In genomic region chr8:72261019-72261418, GRCm38 (mm10) we compare ENCODE assay signal across 9 mouse cellular contexts. TPM values are rescaled to one million over a fixed set of nuclear protein-coding genes. Genes with fewer than 3 reads are reported as not detected.
DNase-seq lines count a peak whose midpoint lies in the region; ATAC-seq and TF ChIP-seq lines count a peak whose summit lies in the region.
"Had no signal": no experiment of that assay in that cellular context is flagged by ENCODE, and none has a peak within 500 bp of the region (broad histone marks: within the 10 kb centered on the region; RNA-seq: fewer than 3 reads in every experiment).

No protein-coding gene starts in this region.

- H3K4me3 ChIP-seq in ES-Bruce4 (ENCODE audit: low read depth, low read length): no peak overlapping the region
- H3K4me3 ChIP-seq in intestine, embryonic 15.5 days (replicated peaks): no peak overlapping the region
- no peak overlapping the region for H3K4me3 ChIP-seq in neural tube, embryonic 15.5 days (replicated peaks)

- DNase-seq in B cell, adult 2 months: peak; percentile 85
- DNase-seq in cerebellum, adult 9-11 months: peak; percentile 28
- peak; percentile 85 to 88 for DNase-seq in heart, adult 18-20 months
- peak; percentile 44 to 59 for DNase-seq in lung, adult 18-20 months
- no peak for DNase-seq in frontal cortex, postnatal 25 days (ENCODE audit: low spot score in 2 of 2)

- TF ChIP-seq CTCF in ES-Bruce4 (IDR thresholded peaks at IDR 0.05; ENCODE audit: low read depth, low read length): peak; percentile 51

- H3K27ac ChIP-seq in ES-Bruce4 (ENCODE audit: insufficient read depth, low read length): no peak overlapping the region
- H3K27ac ChIP-seq in intestine, embryonic 15.5 days: no peak overlapping the region
- H3K27ac ChIP-seq in neural tube, embryonic 15.5 days (replicated peaks): no peak overlapping the region

- H3K9ac ChIP-seq in ES-Bruce4 (ENCODE audit: low read depth, poor library complexity, severe bottlenecking): no peak overlapping the region
- H3K9ac ChIP-seq in intestine, embryonic 15.5 days: no peak overlapping the region
- H3K9ac ChIP-seq in neural tube, embryonic 15.5 days (replicated peaks): no peak overlapping the region

- no peaks in the 10 kb centered on the region for H3K36me3 ChIP-seq in ES-Bruce4 (ENCODE audit: control insufficient read depth, insufficient read depth, low read length, poor library complexity, severe bottlenecking)
- H3K36me3 ChIP-seq in intestine, embryonic 15.5 days: no peaks in the 10 kb centered on the region
- peaks cover 5% of the 10 kb centered on the region for H3K36me3 ChIP-seq in neural tube, embryonic 15.5 days

- peak; percentile 55; the same call in 1 of the 2 replicates for ATAC-seq in intestine, embryonic 15.5 days
- ATAC-seq in neural tube, embryonic 15.5 days (ENCODE audit: low FRiP score): peak; percentile 36; the same call in 1 of the 2 replicates

- no peaks in the 10 kb centered on the region for H3K9me3 ChIP-seq in ES-Bruce4 (replicated peaks; ENCODE audit: control insufficient read depth, insufficient read depth, low read length, poor library complexity, severe bottlenecking)
- no peaks in the 10 kb centered on the region for H3K9me3 ChIP-seq in intestine, embryonic 15.5 days
- no peaks in the 10 kb centered on the region for H3K9me3 ChIP-seq in neural tube, embryonic 15.5 days (replicated peaks)

- WGBS in intestine, embryonic 15.5 days: 36% methylated on average over 2 of the region's 2 CpGs
- WGBS in neural tube, embryonic 15.5 days: 22% methylated on average over 2 of the region's 2 CpGs

- peaks cover 2% of the 10 kb centered on the region for H3K4me1 ChIP-seq in ES-Bruce4 (ENCODE audit: control insufficient read depth, insufficient read depth, low read length)
- H3K4me1 ChIP-seq in intestine, embryonic 15.5 days (replicated peaks): no peaks in the 10 kb centered on the region
- no peaks in the 10 kb centered on the region for H3K4me1 ChIP-seq in neural tube, embryonic 15.5 days

- no peak for TF ChIP-seq EP300 in ES-Bruce4 (IDR thresholded peaks at IDR 0.05; ENCODE audit: insufficient read depth, low read depth, low read length)

- H3K4me2 ChIP-seq in intestine, embryonic 15.5 days (replicated peaks): no peak overlapping the region
- no peak overlapping the region for H3K4me2 ChIP-seq in neural tube, embryonic 15.5 days

- no peak for TF ChIP-seq POLR2A in ES-Bruce4 (IDR thresholded peaks at IDR 0.05; ENCODE audit: insufficient read depth, low read length)

- H3K27me3 ChIP-seq in ES-Bruce4 (ENCODE audit: control insufficient read depth, insufficient read depth, low read length, poor library complexity, severe bottlenecking): no peaks in the 10 kb centered on the region
- no peaks in the 10 kb centered on the region for H3K27me3 ChIP-seq in intestine, embryonic 15.5 days (replicated peaks)
- H3K27me3 ChIP-seq in neural tube, embryonic 15.5 days (replicated peaks): no peaks in the 10 kb centered on the region

RNA-seq across cellular contexts. Expression of gene Ap1m1, which starts 21.2 kb away (rescaled TPM):
- polyA plus RNA-seq in ES-Bruce4 (2011; ENCODE audit: insufficient read depth, insufficient read length, low read depth, missing spikeins): 26.0 and 30.1 TPM in 2 replicates
- 10 to 100 TPM; 46.0 to 51.8 TPM for total RNA-seq in heart, adult 18-20 months (2021)
- polyA plus RNA-seq in intestine, embryonic 15.5 days (2015; fragmentation: Nextera tagmentation; extraction: Ambion mirVana): 96.6 and 104 TPM in 2 replicates
- polyA plus RNA-seq in neural tube, embryonic 15.5 days (2015; fragmentation: Nextera tagmentation; extraction: Ambion mirVana): 235 and 249 TPM in 2 replicates

RNA-seq across cellular contexts. Expression of gene Fam32a, which starts 41.5 kb away (rescaled TPM):
- 45.1 and 50.4 TPM in 2 replicates for polyA plus RNA-seq in ES-Bruce4 (2011; ENCODE audit: insufficient read depth, insufficient read length, low read depth, missing spikeins)
- 10 to 100 TPM; 20.2 to 23.1 TPM for total RNA-seq in heart, adult 18-20 months (2021)
- 70.9 and 72.8 TPM in 2 replicates for polyA plus RNA-seq in intestine, embryonic 15.5 days (2015; fragmentation: Nextera tagmentation; extraction: Ambion mirVana)
- 78.7 and 86.4 TPM in 2 replicates for polyA plus RNA-seq in neural tube, embryonic 15.5 days (2015; fragmentation: Nextera tagmentation; extraction: Ambion mirVana)

RNA-seq across cellular contexts. Expression of gene Gm10282, which starts 44.0 kb away (rescaled TPM):
- polyA plus RNA-seq in ES-Bruce4 (2011; ENCODE audit: insufficient read depth, insufficient read length, low read depth, missing spikeins): 2.3 and 4.5 TPM in 2 replicates
- total RNA-seq in heart, adult 18-20 months (2021): 1 to 10 TPM; 5.9 to 9.5 TPM
- 21.5 and 24.3 TPM in 2 replicates for polyA plus RNA-seq in intestine, embryonic 15.5 days (2015; fragmentation: Nextera tagmentation; extraction: Ambion mirVana)
- polyA plus RNA-seq in neural tube, embryonic 15.5 days (2015; fragmentation: Nextera tagmentation; extraction: Ambion mirVana): 10.9 and 13.0 TPM in 2 replicates

RNA-seq across cellular contexts. Expression of gene Gm11034, which starts 47.6 kb away (rescaled TPM):
- not detected in 2 replicates for polyA plus RNA-seq in ES-Bruce4 (2011; ENCODE audit: insufficient read depth, insufficient read length, low read depth, missing spikeins)
- not detected for total RNA-seq in heart, adult 18-20 months (2021)
- polyA plus RNA-seq in intestine, embryonic 15.5 days (2015; fragmentation: Nextera tagmentation; extraction: Ambion mirVana): not detected in 2 replicates
- not detected in 2 replicates for polyA plus RNA-seq in neural tube, embryonic 15.5 days (2015; fragmentation: Nextera tagmentation; extraction: Ambion mirVana)
- total RNA-seq: left cerebral cortex, postnatal 10 days had no signal

RNA-seq across cellular contexts. Expression of gene Cib3, which starts 48.4 kb away (rescaled TPM):
- not detected in 2 replicates for polyA plus RNA-seq in ES-Bruce4 (2011; ENCODE audit: insufficient read depth, insufficient read length, low read depth, missing spikeins)
- total RNA-seq in heart, adult 18-20 months (2021): 1 to 10 TPM in 1 of 2 experiments, under 1 TPM in 1; 0.62 to 1.7 TPM
- polyA plus RNA-seq in intestine, embryonic 15.5 days (2015; fragmentation: Nextera tagmentation; extraction: Ambion mirVana): not detected in 2 replicates
- polyA plus RNA-seq in neural tube, embryonic 15.5 days (2015; fragmentation: Nextera tagmentation; extraction: Ambion mirVana): not detected in 2 replicates
- total RNA-seq: left cerebral cortex, postnatal 10 days had no signal

Comparison
In these comparisons a context has a peak if more than half of its experiments do, and no peak if none do; other contexts are left out.
1. DNase-seq: peak in B cell, adult 2 months (2 of 2), cerebellum, adult 9-11 months (single experiment), heart, adult 18-20 months (2 of 2) and lung, adult 18-20 months (2 of 2); none in frontal cortex, postnatal 25 days (0 of 2).